Mouse (Mus musculus): ENCODE measurements at regions not wholly inside any gene's neighbourhood (a gene's known extent, or its start where the extent isn't known, plus 50 kb on each side); places are given as distances from the start of the nearest gene placed in this dataset.

DNA sequence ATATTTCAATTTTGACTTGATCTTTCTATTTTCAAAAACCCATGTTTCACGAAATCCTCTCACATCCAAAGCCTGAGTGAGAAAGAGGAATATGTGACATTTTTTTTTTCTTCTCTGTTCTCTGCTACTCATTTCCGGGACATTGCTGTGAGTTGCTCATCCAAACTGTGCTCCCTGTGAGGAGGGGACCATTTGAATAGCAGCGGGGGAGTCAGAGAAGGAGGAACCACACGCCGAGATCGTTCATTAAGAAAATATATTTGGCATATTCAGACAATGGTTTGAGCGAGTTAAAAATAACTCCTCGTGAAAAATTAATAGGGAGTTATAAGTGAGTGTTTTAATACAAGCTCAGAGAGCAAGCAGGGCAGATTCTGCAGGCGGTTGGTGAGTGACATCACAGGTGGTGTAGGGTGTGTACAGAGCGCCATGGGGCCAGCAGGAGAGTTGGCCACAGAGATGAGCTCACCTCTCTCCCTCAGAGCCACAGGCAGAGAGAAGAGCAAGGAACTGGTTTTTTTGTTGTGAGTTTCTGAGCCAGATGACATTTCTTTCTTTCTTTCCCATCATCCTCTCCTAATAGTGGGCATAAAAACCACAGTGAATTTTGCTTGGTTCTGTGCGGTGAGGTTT, 54.4 kb upstream of the Calcoco1 start:
- no peak for DNase-seq (ENCODE audit: low spot score in 2 of 2)

DNA sequence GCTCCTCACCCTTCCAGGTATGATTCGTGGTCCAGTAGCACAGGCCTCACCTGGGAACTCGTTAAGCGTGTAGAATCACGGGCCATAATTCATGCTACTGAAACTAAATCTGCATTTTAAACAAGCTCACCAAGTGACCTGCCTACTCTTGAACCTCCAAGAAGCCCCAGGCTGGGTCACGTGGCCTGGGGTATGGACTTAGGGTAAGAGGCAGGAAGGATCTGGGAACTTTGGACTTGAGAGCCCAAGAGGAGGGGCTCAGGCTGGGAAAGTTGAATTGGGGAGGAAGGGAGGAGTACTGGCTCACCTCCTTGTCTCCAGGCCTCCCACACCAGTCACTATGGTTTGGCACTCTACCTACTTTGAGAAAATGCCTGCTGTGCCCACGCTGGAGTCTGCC, 58.6 kb upstream of the Calcoco1 start:
- DNase-seq (ENCODE audit: low spot score in 2 of 2) = no peak

GRCm38 (mm10) chr15:102782988-102783799, 61.2 kb upstream of the Calcoco1 start:
- DNase-seq (ENCODE audit: low spot score in 2 of 2) = no peak

GRCm38 (mm10) chr15:102785055-102785820, 63.3 kb upstream of the Calcoco1 start:
- DNase-seq (ENCODE audit: low spot score in 2 of 2) = no peak

DNA sequence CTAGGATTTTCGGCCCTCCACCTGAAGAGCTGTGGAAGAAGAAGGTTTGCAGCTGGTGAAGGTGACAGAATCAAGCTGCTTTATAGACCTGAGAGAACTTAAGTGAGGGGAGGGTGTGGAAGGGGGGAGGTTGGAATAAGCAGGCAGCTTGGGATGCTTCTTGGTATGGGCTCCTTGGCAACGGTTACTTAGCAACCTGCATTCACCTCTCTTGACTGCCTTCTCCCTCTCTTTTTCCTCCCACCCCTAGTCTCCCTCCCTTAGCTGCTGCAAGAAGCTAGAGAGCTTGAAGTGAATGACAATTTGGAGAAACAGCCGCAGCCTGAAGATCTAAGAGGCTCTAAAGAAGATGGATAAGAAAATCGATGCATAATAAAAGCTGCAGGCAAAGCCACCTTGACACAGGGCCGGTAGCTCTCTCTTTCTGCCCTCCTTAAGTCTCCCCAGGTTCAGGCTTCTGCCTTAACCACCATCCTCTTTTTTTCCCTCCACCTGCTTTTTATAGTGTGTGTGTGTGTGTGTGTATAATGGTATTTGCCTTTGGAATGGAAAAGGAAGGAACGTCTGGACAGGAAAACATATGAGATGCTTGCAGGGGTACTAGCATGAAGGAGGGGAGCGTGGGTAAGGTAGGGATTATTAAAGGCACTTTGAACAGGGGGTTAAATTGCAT, 67.0 kb upstream of the Calcoco1 start:
- peak; percentile 55 to 75 for DNase-seq (ENCODE audit: low spot score in 2 of 2)

GRCm38 (mm10) chr15:102797020-102797618, 75.1 kb upstream of the Calcoco1 start:
- no peak for DNase-seq (ENCODE audit: low spot score in 2 of 2)

DNA sequence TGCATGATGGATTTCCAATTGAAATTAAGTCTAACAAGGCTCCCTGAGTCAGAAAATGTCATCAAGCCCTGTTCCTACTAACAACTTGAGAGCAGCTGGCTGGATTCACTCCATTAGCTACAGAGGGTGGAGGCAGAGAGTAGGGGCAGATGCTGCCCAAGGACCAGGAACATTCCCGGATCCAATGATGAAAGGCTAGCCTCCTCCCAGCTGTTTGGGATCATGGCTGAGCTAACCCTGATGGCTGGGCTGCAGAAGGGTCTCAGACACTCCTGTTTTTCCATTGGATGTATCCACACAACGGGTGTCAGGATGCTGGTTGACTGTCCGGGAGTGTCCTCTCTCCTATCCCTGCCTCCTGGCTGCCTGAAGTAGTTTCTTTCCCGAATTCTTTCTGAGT, 78.1 kb upstream of the Calcoco1 start:
- DNase-seq (ENCODE audit: low spot score in 2 of 2) = no peak

DNA sequence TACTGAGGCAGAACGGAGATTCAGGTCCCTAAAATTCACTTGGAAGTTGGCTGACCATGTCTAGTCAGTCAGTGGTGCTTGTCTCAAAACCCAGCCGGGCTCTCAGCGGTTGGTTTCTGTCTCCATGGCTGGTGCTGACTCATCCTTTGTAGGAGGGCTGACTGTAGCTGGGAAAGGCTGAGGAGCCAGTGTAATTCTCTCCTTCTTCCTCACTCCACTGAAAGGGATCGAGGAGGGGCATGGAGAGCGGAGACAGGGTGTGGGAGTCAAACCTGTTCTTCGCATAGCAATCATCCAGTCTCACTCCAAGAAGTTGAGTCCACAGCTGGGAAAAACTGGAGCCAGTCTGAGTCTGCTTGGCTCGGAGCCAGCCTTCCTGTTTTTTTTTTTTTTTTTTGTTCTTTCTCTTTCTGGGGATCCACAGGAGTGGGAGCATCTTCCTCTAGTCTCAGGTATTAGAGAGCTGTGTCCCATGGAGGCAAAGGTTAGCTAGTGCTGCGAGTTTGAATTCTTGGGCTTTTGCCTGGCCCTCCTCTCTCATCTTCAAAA, 80.4 kb upstream of the Calcoco1 start:
- DNase-seq (ENCODE audit: low spot score in 2 of 2) = peak in 1 of 2 experiments; percentile 38

DNA sequence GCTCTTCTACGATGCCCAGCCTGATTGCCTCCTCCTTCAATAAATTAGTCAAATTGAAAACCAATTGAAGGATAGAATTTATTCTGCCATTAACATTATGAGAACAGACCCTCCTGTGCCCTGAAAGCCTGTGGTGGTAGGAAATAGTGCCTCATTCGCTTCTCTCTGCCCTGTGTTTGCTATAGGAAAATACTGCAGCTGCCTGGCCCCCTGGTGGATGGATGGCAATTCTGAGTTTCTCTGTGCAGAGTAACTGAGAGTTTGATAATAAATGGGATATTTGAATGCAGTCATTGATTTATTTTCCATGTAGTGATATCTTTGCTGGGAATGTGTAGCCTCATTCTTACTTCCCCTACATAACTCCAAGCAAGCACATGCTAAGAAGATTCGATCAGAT, 85.4 kb upstream of the Calcoco1 start:
- DNase-seq (ENCODE audit: low spot score in 2 of 2) = peak; percentile 39 to 47

- no peak for DNase-seq (ENCODE audit: low spot score in 2 of 2)
Measured at GRCm38 (mm10) chr15:102819181-102819580, 97.2 kb upstream of the Calcoco1 start.

- DNase-seq (ENCODE audit: low spot score in 2 of 2) = no peak
Measured at GRCm38 (mm10) chr15:102839688-102840087, 81.2 kb upstream of the Hoxc13 start.

GRCm38 (mm10) chr15:102862374-102862773, 58.5 kb upstream of the Hoxc13 start:
- DNase-seq (ENCODE audit: low spot score in 2 of 2) = no peak

- no peak for DNase-seq (ENCODE audit: low spot score in 2 of 2)
Measured at GRCm38 (mm10) chr15:102866788-102867187, 54.1 kb upstream of the Hoxc13 start.
